ENCODE assay signal across 8 mouse cellular contexts in the genomic region with DNA sequence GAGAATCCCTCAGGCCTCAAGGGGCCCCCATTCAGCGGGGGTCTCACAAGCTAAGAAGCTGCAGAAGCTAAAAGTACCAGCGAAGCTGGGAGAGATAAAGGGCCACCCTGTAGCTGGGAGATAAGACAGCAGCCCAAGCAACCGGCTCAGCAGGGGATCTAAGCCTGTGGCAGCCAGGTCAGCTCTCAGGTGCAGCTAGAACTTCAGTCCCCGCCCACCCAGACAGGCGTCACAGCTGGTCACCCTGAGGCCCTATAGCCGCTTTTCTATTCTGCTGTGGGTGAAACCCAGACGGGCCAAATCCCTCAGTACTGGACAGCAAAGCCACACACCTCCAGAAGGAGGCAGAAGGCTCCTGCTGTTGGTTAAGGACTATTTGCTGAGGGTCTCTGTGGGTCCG. TPM values are rescaled to one million over a fixed set of nuclear protein-coding genes. Genes with fewer than 3 reads are reported as not detected.
DNase-seq lines count a peak whose midpoint lies in the region; TF ChIP-seq lines count a peak whose summit lies in the region.

No protein-coding gene starts in this region.

- peaks cover 89% of the 10 kb centered on the region for H3K4me1 ChIP-seq in E14TG2a.4 (replicated peaks; ENCODE audit: low read depth, low read length)
- H3K4me1 ChIP-seq in forebrain, embryonic 10.5 days: peaks cover 72% of the 10 kb centered on the region

- peak overlapping the region; percentile 30; the same call in 1 of the 2 replicates for H3K27ac ChIP-seq in forebrain, embryonic 10.5 days

- intact Hi-C loops in gastrocnemius, postnatal 36 days (cut with DNase I): no loop called here

- 18% methylated on average over 8 of the region's 8 CpGs for WGBS in forebrain, embryonic 10.5 days

- peak; percentile 34 for TF ChIP-seq CTCF in E14TG2a.4 (conservative IDR thresholded peaks at IDR 0.05; ENCODE audit: low read length)

- no peaks in the 10 kb centered on the region for H3K9me3 ChIP-seq in E14TG2a.4 (ENCODE audit: low read length)
- no peaks in the 10 kb centered on the region for H3K9me3 ChIP-seq in forebrain, embryonic 10.5 days

- peak overlapping the region; percentile 98 for H3K4me3 ChIP-seq in E14TG2a.4 (replicated peaks; ENCODE audit: low read length)
- H3K4me3 ChIP-seq in forebrain, embryonic 10.5 days: peak overlapping the region; percentile 65

- H3K27me3 ChIP-seq in E14TG2a.4 (ENCODE audit: insufficient read depth, low read length): no peaks in the 10 kb centered on the region
- peaks cover 72% of the 10 kb centered on the region for H3K27me3 ChIP-seq in forebrain, embryonic 10.5 days (ENCODE audit: poor library complexity, severe bottlenecking)

- peak; percentile 59 for DNase-seq in cerebellum, adult 11-12 months
- no peak for DNase-seq in cerebellum, postnatal 25 days
- no peak for DNase-seq in forebrain, embryonic 10.5 days (ENCODE audit: extremely low spot score, low spot score)
- DNase-seq in kidney, postnatal 36 days: peak; percentile 55 to 60
- DNase-seq in spleen, postnatal 14 days (ENCODE audit: low spot score in 2 of 2): peak; percentile 43 to 48
- DNase-seq in layer of hippocampus, adult 18-20 months (ENCODE audit: low spot score in 2 of 2): no peak
- no peak for DNase-seq in gastrocnemius, postnatal 36 days

- H3K36me3 ChIP-seq in E14TG2a.4 (ENCODE audit: insufficient read depth, low read length): peaks cover 59% of the 10 kb centered on the region
- H3K36me3 ChIP-seq in forebrain, embryonic 10.5 days (replicated peaks): peaks cover 18% of the 10 kb centered on the region

RNA-seq across cellular contexts. Expression of gene Slc29a1, which starts 5.9 kb away (rescaled TPM):
- 70.3 and 76.3 TPM in 2 replicates for polyA plus RNA-seq in forebrain, embryonic 10.5 days (2016; fragmentation: Nextera tagmentation; extraction: Ambion mirVana)
- total RNA-seq in layer of hippocampus, adult 18-20 months (2021): 10 to 100 TPM; 16.4 to 20.4 TPM
- 10 to 100 TPM; 30.3 to 35.8 TPM for total RNA-seq in gastrocnemius, postnatal 36 days (2021)

RNA-seq across cellular contexts. Expression of gene Mymx, which starts 8.4 kb away (rescaled TPM):
- polyA plus RNA-seq in forebrain, embryonic 10.5 days (2016; fragmentation: Nextera tagmentation; extraction: Ambion mirVana): 0.27 and 0.30 TPM in 2 replicates
- not detected for total RNA-seq in layer of hippocampus, adult 18-20 months (2021)
- total RNA-seq in gastrocnemius, postnatal 36 days (2021): 1 to 10 TPM in 1 of 2 experiments, under 1 TPM in 1; 0.33 to 1.2 TPM

RNA-seq across cellular contexts. Expression of gene Hsp90ab1, which starts 20.4 kb away (rescaled TPM):
- 2,210 and 2,220 TPM in 2 replicates for polyA plus RNA-seq in forebrain, embryonic 10.5 days (2016; fragmentation: Nextera tagmentation; extraction: Ambion mirVana)
- total RNA-seq in layer of hippocampus, adult 18-20 months (2021): 1,000 to 10,000 TPM; 1,799 to 1,827 TPM
- 100 to 1,000 TPM; 866 to 924 TPM for total RNA-seq in gastrocnemius, postnatal 36 days (2021)

RNA-seq across cellular contexts. Expression of gene Slc35b2, which starts 29.8 kb away (rescaled TPM):
- 114 and 117 TPM in 2 replicates for polyA plus RNA-seq in forebrain, embryonic 10.5 days (2016; fragmentation: Nextera tagmentation; extraction: Ambion mirVana)
- 10 to 100 TPM; 26.2 to 29.9 TPM for total RNA-seq in layer of hippocampus, adult 18-20 months (2021)
- 10 to 100 TPM; 17.3 to 21.4 TPM for total RNA-seq in gastrocnemius, postnatal 36 days (2021)

RNA-seq across cellular contexts. Expression of gene Nfkbie, which starts 38.0 kb away (rescaled TPM):
- 6.6 and 6.9 TPM in 2 replicates for polyA plus RNA-seq in forebrain, embryonic 10.5 days (2016; fragmentation: Nextera tagmentation; extraction: Ambion mirVana)
- total RNA-seq in layer of hippocampus, adult 18-20 months (2021): 1 to 10 TPM; 2.3 to 2.5 TPM
- under 1 TPM; 0.64 to 0.79 TPM for total RNA-seq in gastrocnemius, postnatal 36 days (2021)

Comparison
In these comparisons a context has a peak if more than half of its experiments do, and no peak if none do; other contexts are left out.
1. DNase-seq: peak in cerebellum, adult 11-12 months (single experiment), kidney, postnatal 36 days (2 of 2) and spleen, postnatal 14 days (2 of 2); none in cerebellum, postnatal 25 days (0 of 2), forebrain, embryonic 10.5 days (single experiment), layer of hippocampus, adult 18-20 months (0 of 2) and gastrocnemius, postnatal 36 days (0 of 2).